Mouse (Mus musculus): Measurements from ENCODE around the gene Ceacam5.

The Ceacam5 gene

DNA sequence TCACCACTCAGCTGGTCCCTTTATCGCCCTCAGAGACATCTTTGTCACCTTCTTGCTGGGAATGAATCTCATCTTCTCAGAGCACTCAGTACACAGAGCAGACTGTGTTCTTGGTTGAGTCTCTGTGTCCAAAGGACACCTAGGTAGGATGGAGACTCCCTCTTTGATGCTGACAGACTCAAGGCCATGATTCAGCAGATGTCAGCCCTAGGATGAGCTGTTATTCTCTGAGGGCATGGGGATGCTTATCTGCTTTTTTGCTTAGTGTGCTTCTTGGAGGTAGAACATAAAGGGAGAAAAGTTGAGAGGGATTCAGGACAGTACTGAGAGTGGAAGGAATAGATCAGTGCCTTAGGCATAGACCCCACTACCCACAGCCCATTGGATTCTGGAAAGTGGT lies at the start of gene Ceacam5:
TSS of gene Ceacam5 (plus strand) at position 301 of the 400 bp plus-strand sequence.
- DNase-seq = no peak
